Mouse (Mus musculus): ENCODE results near the gene Minos1. TPM values are rescaled to one million over a fixed set of nuclear protein-coding genes. Genes with fewer than 3 reads are reported as not detected.

The Minos1 gene
- polyA plus RNA-seq, 1 experiment = 37.7 TPM

DNA sequence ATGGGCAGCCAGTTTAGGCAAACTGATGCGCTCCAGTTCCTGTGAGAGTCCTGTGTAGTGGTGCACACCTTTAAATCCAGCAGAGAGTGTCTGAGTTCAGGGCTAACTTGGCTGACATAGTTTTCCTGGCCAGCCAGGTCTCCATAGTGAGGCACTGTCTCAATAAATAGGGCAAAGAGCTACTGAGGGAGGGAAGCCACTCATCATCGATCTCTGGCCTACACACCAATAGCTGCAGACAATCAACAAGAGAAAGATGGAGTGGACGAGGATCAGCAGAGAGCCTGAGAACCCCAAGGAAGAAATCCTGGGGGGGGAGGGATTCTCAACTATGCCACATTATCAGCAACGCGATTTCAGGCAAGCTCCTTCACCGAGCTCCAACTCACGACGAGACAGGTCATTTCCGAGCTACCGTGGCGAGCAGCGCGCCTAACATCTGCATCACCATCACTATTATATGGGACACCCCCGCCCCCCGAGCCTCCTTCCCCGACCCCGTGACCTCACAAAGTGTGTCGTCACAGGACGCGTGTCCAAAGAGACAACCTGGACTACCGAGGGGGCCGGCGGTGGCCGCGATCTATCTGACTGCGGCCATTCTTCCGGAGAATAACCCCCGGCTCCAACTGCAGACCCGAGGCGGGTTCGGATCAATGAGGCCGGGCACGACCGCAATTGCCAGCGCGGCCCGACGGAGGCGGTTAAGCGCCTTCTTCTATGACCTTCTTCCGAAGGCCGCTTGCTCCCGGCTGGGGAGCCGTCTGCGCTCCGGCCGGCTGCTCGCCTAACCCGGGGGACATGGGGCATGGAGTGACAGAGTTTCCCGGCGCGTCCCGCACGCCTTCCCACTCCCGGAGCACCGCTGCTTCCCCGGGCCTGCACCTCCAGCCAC, 860 bp downstream of the Minos1 start:
- 2% methylated on average over 57 of the region's 57 CpGs for WGBS
- Histone ChIP-seq H3K4me3 (replicated peaks; ENCODE audit: extremely low read depth, low read depth, low read length) (peak overlapping the region; percentile 74), H3K4me1 (ENCODE audit: control insufficient read depth, insufficient read depth, low read length) (peaks cover 3% of the 10 kb centered on the region)
- no peak for TF ChIP-seq POLR2A (IDR thresholded peaks at IDR 0.05; ENCODE audit: borderline replicate concordance, extremely low read depth, low read depth, low read length)
- TF ChIP-seq CTCF (IDR thresholded peaks at IDR 0.05; ENCODE audit: insufficient read depth, low read length) = no peak
- DNase-seq = peak; percentile 44

DNA sequence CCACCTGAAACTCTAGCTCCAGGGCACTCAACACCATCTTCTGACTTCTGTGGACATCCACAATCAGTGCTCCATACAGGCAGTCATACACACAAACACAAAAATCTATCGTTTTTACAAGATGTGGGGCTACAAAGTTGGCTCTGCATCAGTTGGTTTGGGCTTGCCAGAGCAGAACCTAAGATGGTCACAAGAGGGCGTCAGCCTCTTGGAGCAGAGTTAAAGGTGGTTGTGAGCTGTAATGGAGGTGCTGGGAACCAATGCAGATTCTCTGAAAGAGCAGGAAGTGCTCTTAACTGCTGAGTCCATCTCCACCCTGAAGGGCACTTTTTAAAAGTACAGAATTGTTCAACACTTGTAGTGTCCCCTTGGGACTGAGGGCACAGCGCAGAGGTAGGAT, 4.4 kb downstream of the Minos1 start:
- 94% methylated on average over 3 of the region's 3 CpGs for WGBS
- no peak overlapping the region for H3K4me3 ChIP-seq (replicated peaks; ENCODE audit: extremely low read depth, low read depth, low read length)
- DNase-seq = no peak
- H3K4me1 ChIP-seq (ENCODE audit: control insufficient read depth, insufficient read depth, low read length) = peaks cover 5% of the 10 kb centered on the region
- no peak for TF ChIP-seq CTCF (IDR thresholded peaks at IDR 0.05; ENCODE audit: insufficient read depth, low read length)
- no peak for TF ChIP-seq POLR2A (IDR thresholded peaks at IDR 0.05; ENCODE audit: borderline replicate concordance, extremely low read depth, low read depth, low read length)

DNA sequence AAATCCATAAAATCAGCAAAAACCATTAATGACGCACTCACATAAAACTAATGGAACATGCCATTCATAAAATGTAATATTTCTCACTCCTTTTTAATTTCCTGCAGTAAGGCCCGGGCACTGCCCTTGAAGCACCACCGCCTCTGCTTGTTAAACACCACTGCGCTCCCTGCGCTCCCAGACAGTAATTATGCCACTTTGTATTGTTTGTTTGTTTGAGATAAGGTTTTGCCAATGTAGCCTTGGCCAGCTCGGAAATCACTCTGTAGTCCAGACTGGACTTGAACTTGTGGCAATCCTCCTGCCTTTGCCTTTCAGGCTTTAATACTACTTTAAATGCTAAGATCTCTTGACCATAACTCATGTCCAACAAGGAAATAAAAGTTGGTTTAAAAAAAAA, 6.0 kb downstream of the Minos1 start:
- Histone ChIP-seq H3K4me1 (ENCODE audit: control insufficient read depth, insufficient read depth, low read length) (peaks cover 13% of the 10 kb centered on the region), H3K4me3 (replicated peaks; ENCODE audit: extremely low read depth, low read depth, low read length) (no peak overlapping the region)
- no peak for DNase-seq
- 49% methylated on average over 6 of the region's 6 CpGs for WGBS
- TF ChIP-seq POLR2A (IDR thresholded peaks at IDR 0.05; ENCODE audit: borderline replicate concordance, extremely low read depth, low read depth, low read length) = no peak
- no peak for TF ChIP-seq CTCF (IDR thresholded peaks at IDR 0.05; ENCODE audit: insufficient read depth, low read length)

DNA sequence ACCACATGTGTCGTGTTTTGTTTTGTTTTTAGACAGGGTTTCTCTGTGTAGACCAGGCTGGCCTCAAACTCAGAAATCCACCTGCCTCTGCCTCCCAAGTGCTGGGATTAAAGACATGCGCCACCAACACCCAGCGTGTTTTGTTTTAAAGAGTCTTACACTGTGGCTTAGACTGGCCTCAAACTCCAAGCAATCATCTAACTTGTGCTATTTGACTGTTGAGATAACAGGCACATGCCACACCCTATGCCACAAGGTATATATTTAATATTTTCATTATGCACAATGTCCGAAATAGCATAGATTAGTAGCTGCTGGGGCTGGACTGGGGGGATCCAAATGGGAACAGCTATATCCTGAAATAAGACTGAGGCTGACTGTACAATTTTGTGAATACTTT, 8.4 kb downstream of the Minos1 start:
- no peak for TF ChIP-seq POLR2A (IDR thresholded peaks at IDR 0.05; ENCODE audit: borderline replicate concordance, extremely low read depth, low read depth, low read length)
- TF ChIP-seq CTCF (IDR thresholded peaks at IDR 0.05; ENCODE audit: insufficient read depth, low read length) = no peak
- peaks cover 15% of the 10 kb centered on the region for H3K4me1 ChIP-seq (ENCODE audit: control insufficient read depth, insufficient read depth, low read length)
- no peak overlapping the region for H3K4me3 ChIP-seq (replicated peaks; ENCODE audit: extremely low read depth, low read depth, low read length)
- WGBS = 90% methylated on average over 4 of the region's 4 CpGs
- no peak for DNase-seq

DNA sequence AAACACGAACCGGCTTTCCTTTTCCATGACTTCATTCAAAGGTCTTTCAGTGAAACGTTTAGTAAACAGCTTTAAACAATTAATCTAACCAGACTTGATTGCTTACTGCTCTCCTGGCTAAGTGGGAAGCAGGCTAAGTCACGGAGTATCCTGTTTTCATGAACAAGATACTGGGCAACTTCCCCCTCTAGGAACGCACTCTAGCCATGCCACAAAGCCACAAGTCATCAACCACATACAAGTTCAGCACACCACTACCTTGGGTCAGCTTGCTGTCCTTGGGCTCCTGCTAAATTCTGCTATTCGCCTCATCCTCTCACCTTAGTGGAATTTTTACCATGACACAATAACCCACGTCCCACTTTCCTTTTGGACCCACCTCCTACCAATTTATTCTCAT, 9.9 kb downstream of the Minos1 start:
- DNase-seq = no peak
- Histone ChIP-seq H3K4me3 (replicated peaks; ENCODE audit: extremely low read depth, low read depth, low read length) (no peak overlapping the region), H3K4me1 (ENCODE audit: control insufficient read depth, insufficient read depth, low read length) (peaks cover 17% of the 10 kb centered on the region)
- 30% methylated on average over 7 of the region's 7 CpGs for WGBS
- TF ChIP-seq CTCF (IDR thresholded peaks at IDR 0.05; ENCODE audit: insufficient read depth, low read length) = no peak
- TF ChIP-seq POLR2A (IDR thresholded peaks at IDR 0.05; ENCODE audit: borderline replicate concordance, extremely low read depth, low read depth, low read length) = no peak

DNA sequence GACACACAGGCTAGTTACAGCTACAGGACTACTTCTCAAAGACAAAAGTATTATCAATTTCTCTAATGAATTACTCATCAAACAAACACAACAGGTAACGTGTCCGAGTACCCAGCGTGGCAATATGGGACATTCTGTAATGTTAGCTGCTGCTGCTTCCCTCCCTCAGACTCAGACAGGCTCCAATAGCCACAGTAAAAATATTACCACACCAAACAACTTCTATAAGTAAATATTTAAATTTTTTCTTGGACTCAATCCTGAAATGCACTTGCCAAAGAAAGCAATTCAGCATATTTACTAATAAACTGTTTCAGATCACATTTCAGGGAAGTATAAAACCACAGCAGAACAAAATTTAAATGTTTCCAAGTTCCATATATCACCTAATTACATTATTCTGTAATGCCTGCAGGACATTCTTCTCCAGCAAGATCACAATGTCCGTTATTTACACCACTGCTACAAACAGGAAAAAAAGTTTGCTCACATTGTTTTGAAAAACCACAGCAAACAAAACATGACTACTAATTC, 10.6 kb downstream of the Minos1 start:
- DNase-seq = no peak
- WGBS = 43% methylated on average over 4 of the region's 4 CpGs
- no peak for TF ChIP-seq CTCF (IDR thresholded peaks at IDR 0.05; ENCODE audit: insufficient read depth, low read length)
- no peak for TF ChIP-seq POLR2A (IDR thresholded peaks at IDR 0.05; ENCODE audit: borderline replicate concordance, extremely low read depth, low read depth, low read length)
- Histone ChIP-seq H3K4me3 (replicated peaks; ENCODE audit: extremely low read depth, low read depth, low read length) (no peak overlapping the region), H3K4me1 (ENCODE audit: control insufficient read depth, insufficient read depth, low read length) (peaks cover 17% of the 10 kb centered on the region)

GRCm38 (mm10) chr4:139116356-139117063, 14.4 kb downstream of the Minos1 start:
- 80% methylated on average over 3 of the region's 3 CpGs for WGBS
- H3K4me3 ChIP-seq (replicated peaks; ENCODE audit: extremely low read depth, low read depth, low read length) = no peak overlapping the region
- peaks cover 15% of the 10 kb centered on the region for H3K4me1 ChIP-seq (ENCODE audit: control insufficient read depth, insufficient read depth, low read length)
- DNase-seq = no peak
- TF ChIP-seq POLR2A (IDR thresholded peaks at IDR 0.05; ENCODE audit: borderline replicate concordance, extremely low read depth, low read depth, low read length) = no peak
- no peak for TF ChIP-seq CTCF (IDR thresholded peaks at IDR 0.05; ENCODE audit: insufficient read depth, low read length)

- no peak for DNase-seq
- Histone ChIP-seq H3K4me1 (ENCODE audit: control insufficient read depth, insufficient read depth, low read length) (peaks cover 16% of the 10 kb centered on the region), H3K4me3 (replicated peaks; ENCODE audit: extremely low read depth, low read depth, low read length) (no peak overlapping the region)
- TF ChIP-seq POLR2A (IDR thresholded peaks at IDR 0.05; ENCODE audit: borderline replicate concordance, extremely low read depth, low read depth, low read length) (no peak), CTCF (IDR thresholded peaks at IDR 0.05; ENCODE audit: insufficient read depth, low read length) (no peak)
- WGBS = 89% methylated on average over 5 of the region's 5 CpGs
Measured at GRCm38 (mm10) chr4:139115721-139116120, 15.2 kb downstream of the Minos1 start.

GRCm38 (mm10) chr4:139112482-139112881, 18.4 kb downstream of the Minos1 start:
- TF ChIP-seq CTCF (IDR thresholded peaks at IDR 0.05; ENCODE audit: insufficient read depth, low read length) = no peak
- no peak for TF ChIP-seq POLR2A (IDR thresholded peaks at IDR 0.05; ENCODE audit: borderline replicate concordance, extremely low read depth, low read depth, low read length)
- no peak overlapping the region for H3K4me3 ChIP-seq (replicated peaks; ENCODE audit: extremely low read depth, low read depth, low read length)
- H3K4me1 ChIP-seq (ENCODE audit: control insufficient read depth, insufficient read depth, low read length) = peaks cover 17% of the 10 kb centered on the region
- no peak for DNase-seq
- WGBS = 80% methylated on average over 3 of the region's 3 CpGs
